Mouse (Mus musculus) T-helper 17 cell (primary cell): Measurements from ENCODE around the gene Tmem145.

ENCODE experiments used
- in situ Hi-C, 2 experiments: fragments of 300-600 bp; cut with MboI, MseI; formaldehyde crosslinking; loops; 1 replicate in 1 of 2; 2 replicates in 1 of 2; pipeline ENCODE4 v1.15.1; 2025; ENCODE audit warnings: high pct_unique_total_duplicates in 2 of 2

The Tmem145 gene

GRCm38 (mm10) chr7:25274571-25274970 lies 31.3 kb upstream of the Tmem145 start:
- in situ Hi-C loops, result loop anchor here (5.0 to 25.0 kb wide), 3 partner anchors 50 to 1963 kb away; partner anchors contain the start of genes Coq8b (in 1 of the 2), Dedd2 (in 1 of the 2), Itpkc (in 1 of the 2) and Zfp526 (in 1 of the 2)

GRCm38 (mm10) chr7:25274996-25275395 lies 30.9 kb upstream of the Tmem145 start:
- in situ Hi-C loops, result loop anchor here (5.0 to 25.0 kb wide), 3 partner anchors 50 to 1962 kb away; partner anchors contain the start of genes Coq8b (in 1 of the 2), Dedd2 (in 1 of the 2), Itpkc (in 1 of the 2) and Zfp526 (in 1 of the 2)

- in situ Hi-C loops, result loop anchor here in 1 of 2 experiments (5.0 to 10.0 kb wide), 2 partner anchors 51 to 143 kb away; partner anchors contain the start of genes Dedd2 and Zfp526
Measured at GRCm38 (mm10) chr7:25275555-25276298, 30.2 kb upstream of the Tmem145 start.

DNA sequence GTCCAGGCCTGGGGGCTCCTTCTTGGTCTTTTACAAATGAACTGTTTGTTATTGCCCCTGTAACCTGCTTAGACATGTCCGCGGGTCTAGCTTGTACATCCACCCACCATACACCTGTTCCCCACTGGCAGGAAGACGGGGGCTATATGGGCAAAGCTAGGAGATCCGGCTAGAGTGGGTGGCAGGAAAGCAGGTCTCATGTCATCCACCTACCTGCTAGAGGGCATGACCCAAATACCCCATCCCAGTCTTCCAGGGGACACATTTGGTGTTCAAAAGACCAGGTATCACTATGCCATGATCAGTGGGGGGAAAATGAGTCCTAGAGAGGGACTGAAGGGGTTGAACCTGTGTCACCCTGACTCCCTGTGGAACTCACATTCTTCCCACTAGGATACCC lies 28.5 kb upstream of the Tmem145 start:
- in situ Hi-C loops, result loop anchor here in 1 of 2 experiments (5.0 to 10.0 kb wide), 2 partner anchors 53 to 145 kb away; partner anchors contain the start of genes Dedd2 and Zfp526

DNA sequence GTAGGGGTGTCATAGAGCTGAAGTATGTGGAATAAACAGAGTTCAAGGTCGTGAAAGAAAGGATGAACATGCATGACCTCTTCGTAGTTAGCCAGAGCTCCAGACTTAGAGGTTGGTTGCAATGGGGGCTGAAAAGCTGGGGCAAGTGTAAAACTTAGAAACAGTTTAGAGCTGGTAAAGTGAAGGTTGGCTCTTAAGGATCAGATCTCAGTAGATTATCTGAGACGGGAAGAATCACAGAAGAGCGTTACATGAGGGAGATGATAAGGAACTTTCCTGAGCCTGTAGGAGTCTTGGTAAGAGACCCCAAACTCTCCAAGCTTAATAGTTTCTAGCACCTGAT lies 27.9 kb upstream of the Tmem145 start:
- in situ Hi-C loops, result loop anchor here in 1 of 2 experiments (5.0 to 10.0 kb wide), 2 partner anchors 53 to 146 kb away; partner anchors contain the start of genes Dedd2 and Zfp526

GRCm38 (mm10) chr7:25278341-25279075 lies 27.4 kb upstream of the Tmem145 start:
- in situ Hi-C loops, result loop anchor here in 1 of 2 experiments (5.0 to 10.0 kb wide), 2 partner anchors 54 to 146 kb away; partner anchors contain the start of genes Dedd2 and Zfp526

- in situ Hi-C loops, result loop anchor here in 1 of 2 experiments (5.0 to 10.0 kb wide), 2 partner anchors 54 to 147 kb away; partner anchors contain the start of genes Dedd2 and Zfp526
Measured at GRCm38 (mm10) chr7:25279076-25279860, 26.6 kb upstream of the Tmem145 start.

DNA sequence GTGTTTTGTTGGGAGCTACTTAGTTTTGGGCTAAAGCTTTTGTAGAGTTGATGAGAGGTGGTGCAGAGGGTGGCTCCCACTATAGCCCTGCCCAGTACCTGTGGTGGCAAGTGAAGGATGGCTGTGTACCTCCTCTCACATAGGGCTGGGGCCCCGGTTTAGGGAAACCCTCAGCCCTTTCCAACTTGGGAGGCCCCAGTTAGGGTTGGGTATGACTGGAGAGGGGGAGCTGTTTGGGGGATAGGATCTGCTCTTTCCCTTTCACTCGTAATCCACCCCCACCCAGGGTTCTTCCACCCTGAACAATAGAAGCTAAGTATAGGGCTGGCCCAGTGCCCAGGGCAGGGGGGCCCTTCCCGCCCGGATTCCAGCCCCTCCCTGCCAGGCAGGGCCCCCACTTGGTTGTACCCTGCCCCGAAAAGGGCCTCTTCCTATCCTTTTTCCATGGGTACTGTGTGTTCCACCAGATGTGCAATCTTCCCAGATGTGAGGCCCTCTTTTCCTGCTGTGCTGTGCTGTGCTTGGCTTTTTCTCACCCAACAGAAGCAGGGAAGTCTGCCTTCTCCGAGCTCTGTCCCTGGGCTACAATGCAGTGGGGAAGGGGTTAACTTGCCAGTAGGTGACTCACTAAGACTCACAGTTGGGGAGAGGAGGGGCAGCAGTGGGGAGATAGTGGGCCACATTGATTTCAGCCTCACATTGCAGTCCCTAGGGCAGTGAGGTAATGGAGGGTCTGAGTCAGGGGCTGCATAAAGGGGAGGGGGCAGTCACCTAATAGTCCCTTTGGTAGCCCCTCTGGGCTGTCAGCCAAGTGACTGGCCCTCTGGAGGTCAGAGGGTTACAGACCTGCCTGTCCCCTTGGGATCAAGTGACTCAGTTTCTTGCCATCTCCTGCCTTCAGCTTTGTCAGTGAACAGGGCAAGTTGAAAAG lies 25.8 kb upstream of the Tmem145 start:
- in situ Hi-C loops, result loop anchor here (5.0 to 10.0 kb wide), 2 partner anchors 55 to 148 kb away; partner anchors contain the start of genes Dedd2 (in 2 of the 2) and Zfp526 (in 2 of the 2)

GRCm38 (mm10) chr7:25281166-25281733 lies 24.7 kb upstream of the Tmem145 start:
- in situ Hi-C loops, result loop anchor here in 1 of 2 experiments (10.0 kb wide), 1 partner anchor 56 kb away; the partner anchor contains the start of genes Dedd2 and Zfp526

DNA sequence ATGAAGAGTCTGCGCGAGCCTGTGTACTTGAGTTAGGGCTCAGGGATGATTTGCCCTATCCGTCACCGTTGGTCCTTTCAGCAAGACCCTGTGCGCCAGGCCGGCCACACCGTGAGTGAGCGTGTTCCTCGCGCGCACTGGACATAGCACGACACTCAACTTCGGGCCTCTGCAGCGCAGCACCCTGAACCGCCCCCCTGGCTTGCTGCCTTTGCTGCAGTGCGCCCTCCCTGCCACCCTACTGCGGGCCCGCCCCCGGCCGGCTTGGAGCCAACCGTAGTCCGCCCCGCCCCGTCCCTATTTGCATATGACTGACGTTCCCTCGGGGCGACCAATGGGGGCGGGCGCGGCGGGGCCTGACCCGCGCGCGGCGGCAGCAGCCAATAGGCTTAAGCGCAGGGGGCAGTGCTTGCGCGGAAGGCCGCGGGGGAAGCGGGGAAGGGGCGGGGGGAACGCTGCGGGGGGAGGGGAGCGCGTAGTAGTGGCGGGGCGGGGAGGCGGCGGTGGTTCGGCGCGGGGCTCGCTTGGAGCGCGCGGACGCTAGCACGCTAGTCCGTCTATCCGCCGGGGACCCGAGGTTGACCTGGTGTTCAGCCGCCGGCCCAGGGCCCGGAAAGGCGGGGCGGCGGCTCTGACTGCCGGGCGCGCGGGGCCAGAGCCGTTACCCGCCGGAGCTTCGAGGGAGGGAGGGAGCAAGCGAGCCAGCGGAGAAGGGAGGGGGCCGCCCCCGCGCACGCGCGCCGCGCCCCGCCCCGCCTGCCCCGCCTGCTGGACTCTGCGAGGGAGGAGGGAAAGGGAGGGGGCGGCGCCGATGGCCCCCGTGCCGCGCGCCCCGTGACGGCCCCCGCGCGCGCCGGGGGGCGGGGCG lies 23.9 kb upstream of the Tmem145 start:
- in situ Hi-C loops, result loop anchor here in 1 of 2 experiments (10.0 kb wide), 1 partner anchor 57 kb away; the partner anchor contains the start of genes Dedd2 and Zfp526

GRCm38 (mm10) chr7:25282731-25283211 lies 23.1 kb upstream of the Tmem145 start:
- in situ Hi-C loops, result loop anchor here in 1 of 2 experiments (10.0 kb wide), 1 partner anchor 58 kb away; the partner anchor contains the start of genes Dedd2 and Zfp526

- in situ Hi-C loops, result loop anchor here in 1 of 2 experiments (10.0 kb wide), 1 partner anchor 59 kb away; the partner anchor contains the start of genes Dedd2 and Zfp526
Measured at GRCm38 (mm10) chr7:25283637-25284036, 22.3 kb upstream of the Tmem145 start.

DNA sequence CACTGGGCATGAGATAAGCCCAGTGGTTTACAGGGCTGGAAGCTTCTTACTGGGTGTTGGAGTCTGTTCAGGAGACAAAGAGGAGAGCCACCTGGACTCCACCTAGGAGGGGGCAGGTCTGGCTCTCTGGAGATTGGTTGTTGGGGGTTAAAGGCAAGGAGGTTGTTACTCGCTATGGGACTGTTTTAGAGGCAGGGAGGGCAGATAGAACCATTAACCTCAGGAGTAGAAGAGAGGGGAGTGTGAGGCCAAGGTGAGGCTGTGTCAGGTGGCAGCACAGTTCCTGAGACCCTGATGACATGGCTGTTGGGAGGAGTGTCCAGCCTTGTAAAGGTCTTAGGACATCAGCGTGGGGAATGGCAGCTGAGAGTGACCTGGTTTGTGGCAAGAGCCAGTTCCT lies 21.7 kb upstream of the Tmem145 start:
- in situ Hi-C loops, result loop anchor here in 1 of 2 experiments (10.0 kb wide), 1 partner anchor 59 kb away; the partner anchor contains the start of genes Dedd2 and Zfp526

DNA sequence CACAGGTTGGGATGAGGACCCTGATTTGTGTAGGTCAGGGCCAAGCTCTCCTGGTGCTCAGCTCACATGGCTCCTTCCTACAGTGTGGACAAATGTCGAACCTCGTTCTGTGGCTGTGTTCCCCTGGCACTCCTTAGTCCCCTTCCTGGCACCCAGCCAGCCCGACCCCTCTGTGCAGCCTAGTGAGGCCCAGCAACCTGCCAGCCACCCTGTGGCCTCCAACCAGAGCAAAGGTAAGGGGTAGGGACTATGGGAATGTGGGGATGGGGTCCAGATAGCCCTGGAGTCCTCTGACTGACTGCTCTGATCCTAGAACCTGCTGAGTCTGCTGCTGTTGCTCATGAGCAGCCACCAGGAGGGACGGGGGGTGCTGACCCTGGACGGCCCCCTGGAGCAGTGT lies 21.1 kb upstream of the Tmem145 start:
- in situ Hi-C loops, result loop anchor here in 1 of 2 experiments (10.0 kb wide), 1 partner anchor 60 kb away; the partner anchor contains the start of genes Dedd2 and Zfp526

DNA sequence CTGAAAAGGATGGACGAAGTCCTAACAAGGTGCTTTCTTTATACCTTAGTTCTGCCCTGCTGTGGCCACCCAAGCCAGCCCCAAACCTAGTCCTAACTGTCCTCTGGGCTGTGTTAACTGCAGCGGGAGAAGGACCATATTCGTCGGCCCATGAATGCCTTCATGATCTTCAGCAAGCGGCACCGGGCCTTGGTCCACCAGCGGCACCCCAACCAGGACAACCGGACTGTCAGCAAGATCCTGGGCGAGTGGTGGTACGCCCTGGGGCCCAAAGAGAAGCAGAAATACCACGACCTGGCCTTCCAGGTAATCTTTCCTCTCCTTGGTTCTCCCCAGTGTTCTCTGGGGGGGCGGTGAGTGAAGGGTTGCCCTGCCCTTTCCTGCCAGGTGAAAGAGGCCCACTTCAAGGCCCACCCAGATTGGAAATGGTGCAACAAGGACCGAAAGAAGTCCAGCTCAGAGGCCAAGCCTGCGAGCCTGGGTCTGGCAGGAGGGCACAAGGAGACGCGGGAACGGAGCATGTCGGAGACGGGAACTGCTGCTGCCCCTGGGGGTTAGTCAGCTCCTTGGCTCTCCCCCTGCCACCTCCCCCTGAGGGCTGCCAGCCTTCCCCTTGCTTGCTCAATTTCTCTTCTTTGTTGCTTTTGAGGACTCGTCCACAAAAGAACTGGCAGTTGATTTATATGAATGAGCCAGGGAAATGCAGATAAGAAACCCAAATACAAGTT lies 20.2 kb upstream of the Tmem145 start:
- in situ Hi-C loops, result loop anchor here in 1 of 2 experiments (10.0 kb wide), 1 partner anchor 61 kb away; the partner anchor contains the start of genes Dedd2 and Zfp526

- in situ Hi-C loops, result loop anchor here in 1 of 2 experiments (10.0 kb wide), 1 partner anchor 62 kb away; the partner anchor contains the start of genes Dedd2 and Zfp526
Measured at GRCm38 (mm10) chr7:25286989-25287388, 18.9 kb upstream of the Tmem145 start.

GRCm38 (mm10) chr7:25288011-25288410 lies 17.9 kb upstream of the Tmem145 start:
- in situ Hi-C loops, result loop anchor here in 1 of 2 experiments (10.0 kb wide), 1 partner anchor 63 kb away; the partner anchor contains the start of genes Dedd2 and Zfp526
